Mouse (Mus musculus): ENCODE data around the gene Dennd1b. TPM values are rescaled to one million over a fixed set of nuclear protein-coding genes. Genes with fewer than 3 reads are reported as not detected.

Gene Dennd1b
- total RNA-seq, 2 experiments from 2014 or later: 30.8 to 33.3 TPM

DNA sequence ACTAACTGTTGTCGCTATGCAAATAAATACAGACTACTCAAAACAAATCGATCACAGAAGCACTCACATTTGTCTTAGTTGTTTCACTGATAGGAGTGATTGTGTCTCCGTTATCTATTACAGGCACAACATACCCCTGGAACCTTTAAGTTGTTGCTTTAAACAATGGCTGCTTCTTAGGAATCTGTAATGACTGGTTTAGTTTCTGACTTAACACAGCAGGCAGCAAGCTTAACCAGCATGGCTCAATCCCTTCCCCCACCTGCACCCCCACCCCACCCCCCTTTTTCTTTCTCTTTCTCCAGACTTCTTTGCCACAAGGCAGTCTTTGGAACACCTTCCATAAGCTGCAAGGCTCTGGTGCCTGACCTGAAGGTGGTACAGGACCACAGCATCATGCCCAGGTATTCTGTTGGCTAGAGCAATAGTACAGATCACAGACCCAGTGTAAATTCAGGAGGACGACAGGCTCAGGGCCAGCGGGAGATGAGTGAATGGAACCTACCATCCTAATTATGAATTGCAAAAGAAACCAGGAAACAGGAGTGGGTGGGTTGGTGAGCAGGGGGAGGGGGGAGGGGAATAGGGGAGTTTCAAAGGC lies 231.3 kb downstream of the Dennd1b start:
- DNase-seq: no peak

DNA sequence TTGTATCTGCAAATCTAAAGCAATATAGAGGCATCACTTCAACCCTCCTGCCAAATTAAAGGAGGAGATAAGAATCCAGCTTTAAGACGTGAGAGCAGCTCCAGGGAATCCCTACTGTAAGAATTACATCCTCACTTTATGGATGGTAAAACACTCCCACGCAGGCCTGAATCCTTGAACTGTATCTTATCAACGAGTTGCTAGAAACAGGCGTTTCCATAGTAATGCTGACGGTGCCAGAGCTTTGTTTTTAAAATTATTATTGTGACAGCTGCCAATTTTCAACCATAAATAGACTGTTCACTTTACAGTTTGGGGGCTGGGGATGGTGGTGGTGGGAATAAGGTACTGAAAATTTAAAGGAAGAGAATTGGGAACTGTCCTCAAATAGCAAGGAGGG lies 239.8 kb downstream of the Dennd1b start:
- DNase-seq: no peak

DNA sequence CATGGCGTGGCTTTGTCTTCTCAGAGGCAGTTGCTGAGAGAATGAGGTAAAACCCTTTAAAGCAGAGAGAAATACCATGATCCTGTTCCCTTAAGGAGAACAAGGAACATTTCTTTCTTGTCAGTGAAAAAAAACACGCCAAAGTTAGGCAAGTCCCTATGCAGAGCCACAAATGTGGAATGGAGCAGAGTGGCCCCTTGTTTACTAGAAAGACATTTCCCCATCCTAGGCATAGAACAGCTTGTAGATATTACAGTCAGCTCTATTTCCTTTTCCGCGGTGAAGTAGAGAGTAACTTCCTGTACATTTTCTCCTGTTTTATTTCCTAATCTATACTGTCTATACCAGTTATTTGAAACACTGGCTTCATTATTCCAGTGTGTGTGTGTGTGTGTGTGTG lies 243.0 kb downstream of the Dennd1b start:
- no peak for DNase-seq

DNA sequence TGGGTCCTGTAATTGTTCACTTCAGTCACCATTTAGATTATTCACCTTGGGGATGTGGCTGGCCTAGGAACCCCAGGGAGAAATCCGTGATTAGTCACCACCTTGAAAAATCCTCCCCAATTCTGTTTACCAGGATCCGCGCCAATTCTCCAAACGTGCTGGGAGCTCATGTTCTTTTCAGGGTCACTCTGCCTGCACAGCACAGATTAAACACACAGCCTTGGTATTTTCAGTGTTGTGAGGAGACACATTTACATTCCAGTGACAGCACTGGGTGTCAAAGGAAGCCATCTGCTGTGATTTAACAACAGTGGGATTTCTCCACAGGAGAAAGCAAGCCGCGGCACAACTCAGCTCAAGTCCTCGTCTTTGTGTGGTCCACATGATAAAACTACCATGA lies 246.6 kb downstream of the Dennd1b start:
- no peak for DNase-seq

DNA sequence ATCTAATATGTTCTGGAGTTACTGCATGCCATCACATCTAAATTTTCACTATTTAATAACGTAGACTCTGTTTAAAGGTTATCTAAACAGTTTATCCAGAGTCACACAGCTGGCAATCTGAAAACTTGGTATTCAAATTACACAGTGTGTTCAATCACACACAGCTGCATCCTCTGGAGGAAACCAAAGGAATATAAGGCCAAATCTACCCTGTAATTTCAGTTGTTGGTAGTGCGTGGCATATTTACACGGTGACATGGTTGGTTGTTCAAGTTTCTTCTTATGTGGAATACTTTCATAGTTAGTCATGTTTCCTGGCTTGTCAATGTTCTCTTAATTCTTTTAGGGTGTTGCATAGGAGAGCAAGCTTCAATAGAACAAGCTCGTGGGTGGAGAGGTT lies 247.3 kb downstream of the Dennd1b start:
- no peak for DNase-seq

DNA sequence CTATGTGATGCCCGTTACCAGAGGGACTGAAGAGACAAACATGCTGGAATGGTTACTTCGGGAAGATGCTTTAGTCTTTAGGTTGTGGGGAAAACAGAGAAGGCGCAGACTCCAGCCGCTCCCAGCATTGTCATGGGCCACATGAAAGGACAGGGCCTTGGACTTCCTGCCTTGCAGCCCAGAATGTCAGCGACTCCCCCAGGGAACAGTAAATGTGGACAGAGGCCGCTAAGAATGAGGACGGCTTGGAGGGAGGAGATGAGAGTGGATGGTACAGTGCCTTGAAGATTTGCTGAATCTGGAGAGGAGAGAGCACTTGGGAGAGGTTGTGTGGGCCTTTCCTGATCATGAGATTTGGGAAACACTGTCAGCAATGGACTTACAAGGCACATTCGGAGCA lies 252.1 kb downstream of the Dennd1b start:
- no peak for DNase-seq

DNA sequence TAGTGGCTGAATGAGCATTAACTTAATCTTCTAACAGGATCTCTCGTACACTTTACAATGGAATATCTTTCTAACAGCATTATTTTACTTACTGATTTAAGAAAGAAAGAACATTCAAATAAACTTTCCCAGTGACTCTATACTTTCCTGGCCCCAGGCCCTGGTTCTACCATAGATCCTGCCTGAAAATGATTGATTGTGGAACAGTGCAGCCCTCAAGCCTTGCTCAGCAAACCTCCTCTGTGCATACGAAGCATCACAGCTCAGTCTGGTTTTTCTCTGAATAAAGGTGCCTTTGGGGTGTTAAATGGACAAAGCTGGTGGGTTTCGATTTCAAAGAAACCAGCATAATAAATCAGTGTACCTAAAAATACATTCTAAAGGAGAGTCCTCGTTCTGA lies 260.6 kb downstream of the Dennd1b start:
- DNase-seq: no peak

DNA sequence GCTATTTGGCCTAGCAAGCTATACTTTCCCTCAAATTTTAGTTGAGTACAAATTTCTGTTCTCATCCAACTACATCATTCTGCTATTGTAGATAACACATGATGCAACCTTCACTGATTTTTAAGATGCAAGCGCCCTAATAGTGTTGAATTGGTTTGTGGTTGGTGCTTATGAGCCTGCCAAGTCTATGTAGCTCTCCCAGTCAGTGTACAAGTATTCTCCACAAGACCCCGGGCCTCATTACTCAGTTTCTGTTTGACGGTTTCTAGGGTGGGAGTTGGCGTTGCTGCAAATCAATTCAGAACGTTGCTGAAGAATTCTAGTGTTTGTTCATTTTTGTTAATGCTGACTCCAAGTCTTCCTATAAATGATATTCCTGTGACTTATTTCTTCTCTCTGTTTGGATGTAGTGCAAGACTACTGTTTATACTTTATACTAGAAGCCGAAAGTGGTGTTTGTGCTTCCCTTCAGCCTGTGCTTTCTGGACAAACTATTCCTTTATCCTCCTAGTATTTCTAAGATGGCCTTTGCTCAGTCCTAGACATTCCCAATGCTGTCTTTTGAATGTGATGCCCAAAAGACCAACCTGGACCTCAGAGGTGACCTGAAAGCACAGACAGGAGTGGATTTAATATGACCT lies 261.2 kb downstream of the Dennd1b start:
- DNase-seq: no peak

Other genes starting within 250 kb of the Dennd1b start
- not detected for gene Lhx9, start 114.9 kb upstream of the Dennd1b start, total RNA-seq (2021)
- gene 2310009B15Rik, start 106.6 kb upstream of the Dennd1b start, total RNA-seq (2021): 10 to 100 TPM; 15.8 to 20.3 TPM

All from heart, postnatal 4 days (tissue).